Mouse (Mus musculus): ENCODE measurements around the gene Tyro3. TPM values are rescaled to one million over a fixed set of nuclear protein-coding genes. Genes with fewer than 3 reads are reported as not detected.

The Tyro3 gene
- polyA plus RNA-seq, 1 experiment from 2014 or later, result 13.0 TPM

- Histone ChIP-seq H3K27me3 (peaks cover 42% of the 10 kb centered on the region), H3K4me1 (peaks cover 43% of the 10 kb centered on the region), H3K9me3 (replicated peaks) (no peaks in the 10 kb centered on the region), H3K36me3 (no peaks in the 10 kb centered on the region), H3K27ac (no peak overlapping the region), H3K9ac (no peak overlapping the region), H3K4me2 (peak overlapping the region; percentile 99), H3K4me3 (replicated peaks) (no peak overlapping the region)
- WGBS, result 12% methylated on average over 13 of the region's 13 CpGs
- ATAC-seq (replicated peaks; ENCODE audit: low FRiP score), result no peak
These were observed 854 bp downstream of the Tyro3 start for GRCm38 (mm10) chr2:119798246-119798927.

GRCm38 (mm10) chr2:119799181-119799960 is 1.8 kb downstream of the Tyro3 start:
- Histone ChIP-seq H3K9ac (peak overlapping the region; percentile 80), H3K4me1 (peaks cover 53% of the 10 kb centered on the region), H3K36me3 (0 out of 2 replicates have a peak, but pooled peaks cover 3% of the 10 kb centered on the region), H3K4me3 (replicated peaks) (peak overlapping the region; percentile 80), H3K27me3 (peaks cover 42% of the 10 kb centered on the region), H3K4me2 (peak overlapping the region; percentile 99), H3K9me3 (replicated peaks) (no peaks in the 10 kb centered on the region), H3K27ac (no peak overlapping the region)
- WGBS, result under 1% methylated on average over 26 of the region's 89 CpGs
- peak; percentile 79 for ATAC-seq (replicated peaks; ENCODE audit: low FRiP score)

- under 1% methylated on average over 24 of the region's 27 CpGs for WGBS
- Histone ChIP-seq H3K9ac (peak overlapping the region; percentile 80), H3K27me3 (peaks cover 38% of the 10 kb centered on the region), H3K4me3 (replicated peaks) (peak overlapping the region; percentile 80), H3K4me1 (peaks cover 59% of the 10 kb centered on the region), H3K4me2 (peak overlapping the region; percentile 99), H3K9me3 (replicated peaks) (no peaks in the 10 kb centered on the region), H3K36me3 (0 out of 2 replicates have a peak, but pooled peaks cover 9% of the 10 kb centered on the region), H3K27ac (no peak overlapping the region)
- peak; percentile 55; the same call in 1 of the 2 replicates for ATAC-seq (replicated peaks; ENCODE audit: low FRiP score)
These were observed 2.5 kb downstream of the Tyro3 start for GRCm38 (mm10) chr2:119799961-119800550.

GRCm38 (mm10) chr2:119800876-119801846 is 3.6 kb downstream of the Tyro3 start:
- H3K27me3 ChIP-seq, result peaks cover 38% of the 10 kb centered on the region
- H3K9ac ChIP-seq, result no peak overlapping the region
- peaks cover 62% of the 10 kb centered on the region for H3K4me1 ChIP-seq
- H3K36me3 ChIP-seq, result 0 out of 2 replicates have a peak, but pooled peaks cover 9% of the 10 kb centered on the region
- no peak for ATAC-seq (replicated peaks; ENCODE audit: low FRiP score)
- H3K4me3 ChIP-seq (replicated peaks), result peak overlapping the region; percentile 80; the same call in 1 of the 2 replicates
- no peak overlapping the region for H3K27ac ChIP-seq
- no peaks in the 10 kb centered on the region for H3K9me3 ChIP-seq (replicated peaks)
- 56% methylated on average over 15 of the region's 15 CpGs for WGBS
- peak overlapping the region; percentile 99 for H3K4me2 ChIP-seq

GRCm38 (mm10) chr2:119802767-119803617 is 5.5 kb downstream of the Tyro3 start:
- 0 out of 2 replicates have a peak, but pooled peaks have one; percentile 5 for ATAC-seq (replicated peaks; ENCODE audit: low FRiP score)
- H3K27ac ChIP-seq, result peak overlapping the region; percentile 38
- no peak overlapping the region for H3K9ac ChIP-seq
- no peak overlapping the region for H3K4me3 ChIP-seq (replicated peaks)
- H3K9me3 ChIP-seq (replicated peaks), result no peaks in the 10 kb centered on the region
- H3K27me3 ChIP-seq, result peaks cover 20% of the 10 kb centered on the region
- H3K36me3 ChIP-seq, result 0 out of 2 replicates have a peak, but pooled peaks cover 17% of the 10 kb centered on the region
- WGBS, result 46% methylated on average over 10 of the region's 10 CpGs
- peaks cover 59% of the 10 kb centered on the region for H3K4me1 ChIP-seq
- 0 out of 2 replicates have a peak overlapping the region, but pooled peaks have one; percentile 5 for H3K4me2 ChIP-seq

GRCm38 (mm10) chr2:119803618-119804274 is 6.2 kb downstream of the Tyro3 start:
- 38% methylated on average over 6 of the region's 6 CpGs for WGBS
- Histone ChIP-seq H3K4me1 (peaks cover 56% of the 10 kb centered on the region), H3K9ac (no peak overlapping the region), H3K4me2 (no peak overlapping the region), H3K27me3 (peaks cover 14% of the 10 kb centered on the region), H3K9me3 (replicated peaks) (no peaks in the 10 kb centered on the region), H3K4me3 (replicated peaks) (no peak overlapping the region), H3K27ac (peak overlapping the region; percentile 38), H3K36me3 (peaks cover 19% of the 10 kb centered on the region; the same call in 1 of the 2 replicates)
- no peak for ATAC-seq (replicated peaks; ENCODE audit: low FRiP score)

GRCm38 (mm10) chr2:119804275-119804628 is 6.7 kb downstream of the Tyro3 start:
- Histone ChIP-seq H3K9ac (no peak overlapping the region), H3K27ac (0 out of 2 replicates have a peak overlapping the region, but pooled peaks have one; percentile 38), H3K9me3 (replicated peaks) (no peaks in the 10 kb centered on the region), H3K4me3 (replicated peaks) (no peak overlapping the region), H3K36me3 (peaks cover 24% of the 10 kb centered on the region; the same call in 1 of the 2 replicates), H3K4me2 (no peak overlapping the region), H3K4me1 (peaks cover 56% of the 10 kb centered on the region), H3K27me3 (peaks cover 10% of the 10 kb centered on the region)
- no peak for ATAC-seq (replicated peaks; ENCODE audit: low FRiP score)
- WGBS, result 64% methylated on average over 5 of the region's 5 CpGs

- no peak overlapping the region for H3K4me2 ChIP-seq
- no peaks in the 10 kb centered on the region for H3K9me3 ChIP-seq (replicated peaks)
- H3K9ac ChIP-seq, result no peak overlapping the region
- H3K4me1 ChIP-seq, result peaks cover 55% of the 10 kb centered on the region
- H3K27ac ChIP-seq, result no peak overlapping the region
- WGBS, result 52% methylated on average over 9 of the region's 9 CpGs
- H3K36me3 ChIP-seq, result peaks cover 24% of the 10 kb centered on the region; the same call in 1 of the 2 replicates
- no peak for ATAC-seq (replicated peaks; ENCODE audit: low FRiP score)
- H3K27me3 ChIP-seq, result peaks cover 10% of the 10 kb centered on the region
- H3K4me3 ChIP-seq (replicated peaks), result no peak overlapping the region
These were observed 7.2 kb downstream of the Tyro3 start for GRCm38 (mm10) chr2:119804776-119805175.

- Histone ChIP-seq H3K9me3 (replicated peaks) (no peaks in the 10 kb centered on the region), H3K27me3 (peaks cover 10% of the 10 kb centered on the region), H3K4me2 (no peak overlapping the region), H3K36me3 (peaks cover 29% of the 10 kb centered on the region; the same call in 1 of the 2 replicates), H3K4me1 (peaks cover 50% of the 10 kb centered on the region), H3K4me3 (replicated peaks) (no peak overlapping the region), H3K27ac (no peak overlapping the region), H3K9ac (no peak overlapping the region)
- WGBS, result 64% methylated on average over 8 of the region's 8 CpGs
- no peak for ATAC-seq (replicated peaks; ENCODE audit: low FRiP score)
These were observed 8.0 kb downstream of the Tyro3 start for GRCm38 (mm10) chr2:119805536-119805935.

GRCm38 (mm10) chr2:119808438-119808837 is 10.9 kb downstream of the Tyro3 start:
- Histone ChIP-seq H3K9me3 (replicated peaks) (no peaks in the 10 kb centered on the region), H3K9ac (no peak overlapping the region), H3K4me2 (no peak overlapping the region), H3K27ac (no peak overlapping the region), H3K36me3 (peaks cover 36% of the 10 kb centered on the region), H3K4me3 (replicated peaks) (no peak overlapping the region), H3K4me1 (peaks cover 28% of the 10 kb centered on the region), H3K27me3 (no peaks in the 10 kb centered on the region)
- ATAC-seq (replicated peaks; ENCODE audit: low FRiP score), result no peak
- 41% methylated on average over 4 of the region's 4 CpGs for WGBS

Measured in kidney, embryonic 15.5 days (tissue).